Mouse (Mus musculus) retina, embryonic 14.5 days (tissue): ENCODE data around the gene Il2rb.
A peak's percentile ranks its signal among the peaks of the same experiment; 100 is the strongest.

Source experiments
- DNase-seq: peaks from one replicate; pipeline ENCODE4 v3.0.0-alpha.2; 2015; ENCODE audit warnings: low spot score

Gene Il2rb

DNA sequence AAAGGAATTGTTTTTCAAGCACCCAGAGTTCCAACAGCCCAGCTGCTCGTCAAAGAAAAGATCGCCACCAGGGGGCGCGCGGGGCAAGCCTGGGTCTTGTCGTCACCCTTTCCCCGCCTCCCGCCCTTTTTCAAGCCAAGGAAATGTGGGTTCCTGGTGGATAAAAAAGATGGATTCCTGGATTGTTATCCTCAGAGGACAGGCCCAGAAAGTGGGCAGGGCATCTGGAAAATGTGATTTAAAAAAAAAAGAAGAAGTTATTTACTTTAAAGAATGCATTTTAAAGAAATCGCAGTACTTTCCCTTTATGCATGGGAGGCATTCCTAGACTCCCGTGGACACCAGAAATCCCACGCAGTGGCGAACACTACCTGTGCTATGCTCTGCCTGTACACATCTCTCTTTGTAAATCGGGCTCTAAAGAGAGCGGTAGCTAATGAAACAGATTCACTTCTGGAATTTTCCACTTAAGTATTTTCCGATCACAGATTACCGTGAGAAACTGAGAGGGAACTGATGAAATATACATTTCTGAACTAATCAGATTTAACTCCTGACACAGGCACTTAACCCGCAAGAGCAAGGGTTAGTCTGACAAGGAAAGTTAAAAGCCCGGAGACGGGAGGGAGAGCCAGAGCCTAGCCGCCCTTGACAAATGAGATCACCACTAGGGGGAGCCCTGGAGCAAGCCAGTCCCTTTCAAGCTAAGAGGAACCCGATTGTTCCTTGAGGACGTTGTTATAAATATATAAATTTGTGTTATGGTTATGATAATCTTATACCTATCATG is 47.1 kb downstream of the Il2rb start:
- peak; percentile 98 for DNase-seq

DNA sequence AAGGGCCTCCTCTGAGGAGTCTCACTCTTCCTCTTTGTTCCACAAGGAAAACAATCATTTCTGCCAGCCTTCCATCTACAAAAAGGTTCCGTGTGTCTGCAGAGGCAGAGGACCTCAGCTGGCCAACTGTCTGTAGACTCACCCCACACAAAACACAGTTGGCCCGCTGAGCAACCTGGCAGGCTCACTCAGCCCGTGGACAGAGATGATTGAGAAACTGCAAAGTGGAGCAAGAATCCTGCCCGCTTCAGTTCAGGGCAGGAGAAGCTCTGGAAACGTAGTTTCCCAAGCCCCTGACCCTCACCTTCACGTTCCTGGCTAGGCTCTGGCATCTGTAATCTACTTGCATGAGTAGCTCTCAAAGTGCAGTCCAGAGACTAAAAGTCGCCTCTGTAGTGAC is 48.0 kb downstream of the Il2rb start:
- no peak for DNase-seq

DNA sequence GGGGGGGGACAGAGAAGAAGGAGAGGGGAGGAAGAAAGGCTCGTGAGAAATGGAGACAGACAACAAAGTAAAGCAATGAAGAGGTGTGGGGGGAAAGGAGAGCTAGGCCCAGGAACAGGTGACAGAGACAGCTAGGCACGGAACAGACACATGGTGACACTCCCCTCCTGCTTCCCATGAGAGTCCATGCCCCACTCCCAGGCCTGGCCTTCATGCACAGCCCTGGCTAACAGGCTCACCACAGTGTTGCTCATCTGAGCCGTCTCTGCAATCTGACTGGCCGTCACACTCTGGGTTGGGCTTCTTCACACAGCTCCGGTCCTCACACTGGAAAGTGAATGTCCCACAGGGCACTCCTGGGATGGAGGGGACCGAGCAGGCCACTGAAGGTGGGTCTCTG is 51.2 kb downstream of the Il2rb start:
- no peak for DNase-seq

DNA sequence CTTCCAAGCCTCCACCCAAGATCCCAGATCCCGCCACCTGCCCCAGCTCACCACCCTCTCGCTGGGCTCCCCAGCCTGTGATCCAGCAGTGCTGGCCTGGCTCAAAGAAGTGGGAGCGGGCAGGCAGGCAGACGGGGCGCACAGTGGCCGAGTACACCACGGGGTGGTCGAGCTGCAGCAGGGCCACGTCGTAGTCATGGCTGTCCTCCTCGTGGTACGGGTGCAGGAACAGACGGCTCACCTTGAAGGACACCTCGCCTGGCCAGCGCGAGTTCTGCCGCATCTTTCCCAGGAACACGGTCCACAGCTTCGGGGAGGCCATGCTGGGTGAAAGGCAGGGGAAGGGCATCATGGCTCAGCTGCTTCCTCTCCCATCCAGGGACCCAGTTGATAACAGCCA is 52.8 kb downstream of the Il2rb start:
- DNase-seq: no peak

DNA sequence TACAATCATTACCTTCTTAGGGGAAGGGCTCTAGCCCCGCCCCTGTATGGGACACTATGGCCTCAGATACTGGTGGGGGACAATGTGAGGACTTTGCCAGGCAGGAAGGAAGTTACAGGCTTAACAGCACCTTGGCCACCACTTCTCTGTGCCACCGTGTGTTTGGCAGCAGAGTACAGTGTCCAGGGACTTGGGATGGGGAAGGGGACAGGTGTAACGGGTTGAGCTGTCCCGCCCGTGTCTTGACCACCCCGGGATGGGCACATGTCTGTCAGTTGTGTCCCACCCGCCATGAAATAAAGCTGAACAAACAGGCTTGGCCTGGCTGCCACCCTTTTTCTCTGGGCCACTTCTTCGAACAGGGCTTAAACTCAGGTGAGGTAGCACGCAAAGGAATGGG is 56.1 kb downstream of the Il2rb start:
- no peak for DNase-seq

DNA sequence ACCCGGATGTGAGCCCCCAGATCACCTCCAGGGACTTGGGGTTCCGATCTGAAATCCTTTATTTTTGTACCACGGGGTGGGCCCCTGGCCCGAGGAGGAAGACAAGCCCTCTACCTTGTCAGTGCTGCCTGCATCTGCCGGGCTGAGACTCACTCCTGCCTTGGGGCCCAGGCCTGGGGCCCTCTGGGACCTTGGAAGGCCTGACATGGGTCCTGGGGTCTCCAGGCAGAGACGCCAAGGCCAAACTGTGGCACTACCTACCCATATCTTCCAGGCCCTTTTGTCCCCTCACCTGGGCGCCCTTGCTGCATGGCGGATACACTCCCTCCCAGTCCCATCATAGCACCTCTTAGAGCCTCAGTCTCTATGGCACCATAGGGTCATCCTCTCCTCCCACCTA is 56.6 kb downstream of the Il2rb start:
- DNase-seq: no peak

DNA sequence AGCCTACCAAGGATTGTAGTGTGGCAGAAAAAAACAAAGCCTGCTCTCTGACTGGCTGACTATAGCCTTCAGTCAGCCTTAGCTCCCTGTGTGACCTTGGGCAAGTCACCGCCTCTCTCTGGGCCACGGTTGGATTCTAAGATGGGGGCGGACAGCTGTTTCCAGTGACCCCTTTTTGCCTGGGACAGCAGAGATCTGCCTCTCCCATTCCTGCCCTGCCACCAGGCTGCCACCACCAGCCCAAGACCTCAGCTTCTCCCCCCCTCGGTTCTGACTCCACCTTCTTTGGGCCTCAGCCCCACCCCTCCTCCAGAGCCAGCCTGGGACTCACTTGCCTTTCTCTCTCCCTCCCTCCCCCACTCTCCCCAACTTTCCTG is 57.1 kb downstream of the Il2rb start:
- DNase-seq: no peak

DNA sequence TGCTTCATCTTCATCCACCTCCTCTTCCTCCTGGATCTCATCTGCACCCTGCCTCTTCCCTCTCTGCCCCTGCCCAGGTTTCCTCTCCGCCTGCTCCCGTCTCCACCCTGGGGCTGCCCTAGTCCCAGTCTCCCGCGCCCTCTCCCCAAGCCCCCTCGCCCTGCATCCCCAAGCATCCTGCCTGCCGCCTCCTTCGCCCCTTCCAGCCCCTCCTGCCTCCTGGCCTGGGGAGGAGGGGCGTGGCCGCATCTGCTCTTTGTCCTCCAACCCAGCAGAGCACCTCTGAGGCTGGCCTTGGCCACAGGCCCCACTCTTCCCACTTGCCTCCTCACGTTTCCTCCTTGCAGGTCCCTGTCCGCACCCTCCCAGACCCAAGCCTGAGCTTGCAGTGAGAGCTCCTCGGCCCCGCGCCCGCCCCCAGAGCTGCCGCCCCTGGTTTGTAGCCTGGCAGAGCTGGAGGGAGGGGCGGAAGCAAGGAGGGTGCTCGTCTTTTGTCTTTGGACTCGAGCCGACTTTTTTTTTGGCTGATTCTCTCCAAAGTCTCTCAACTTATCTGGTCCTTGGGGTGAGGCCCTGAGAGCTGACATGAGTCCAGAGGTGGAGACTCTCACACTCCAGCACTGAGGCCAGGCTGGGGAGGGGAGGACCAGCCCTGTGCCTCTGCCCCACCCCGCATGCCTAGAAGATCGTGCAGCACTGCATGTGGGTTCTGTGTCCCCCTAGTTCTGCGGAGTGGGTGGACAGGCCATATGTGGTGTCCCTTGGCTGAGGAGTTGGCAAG is 57.6 kb downstream of the Il2rb start:
- no peak for DNase-seq

DNA sequence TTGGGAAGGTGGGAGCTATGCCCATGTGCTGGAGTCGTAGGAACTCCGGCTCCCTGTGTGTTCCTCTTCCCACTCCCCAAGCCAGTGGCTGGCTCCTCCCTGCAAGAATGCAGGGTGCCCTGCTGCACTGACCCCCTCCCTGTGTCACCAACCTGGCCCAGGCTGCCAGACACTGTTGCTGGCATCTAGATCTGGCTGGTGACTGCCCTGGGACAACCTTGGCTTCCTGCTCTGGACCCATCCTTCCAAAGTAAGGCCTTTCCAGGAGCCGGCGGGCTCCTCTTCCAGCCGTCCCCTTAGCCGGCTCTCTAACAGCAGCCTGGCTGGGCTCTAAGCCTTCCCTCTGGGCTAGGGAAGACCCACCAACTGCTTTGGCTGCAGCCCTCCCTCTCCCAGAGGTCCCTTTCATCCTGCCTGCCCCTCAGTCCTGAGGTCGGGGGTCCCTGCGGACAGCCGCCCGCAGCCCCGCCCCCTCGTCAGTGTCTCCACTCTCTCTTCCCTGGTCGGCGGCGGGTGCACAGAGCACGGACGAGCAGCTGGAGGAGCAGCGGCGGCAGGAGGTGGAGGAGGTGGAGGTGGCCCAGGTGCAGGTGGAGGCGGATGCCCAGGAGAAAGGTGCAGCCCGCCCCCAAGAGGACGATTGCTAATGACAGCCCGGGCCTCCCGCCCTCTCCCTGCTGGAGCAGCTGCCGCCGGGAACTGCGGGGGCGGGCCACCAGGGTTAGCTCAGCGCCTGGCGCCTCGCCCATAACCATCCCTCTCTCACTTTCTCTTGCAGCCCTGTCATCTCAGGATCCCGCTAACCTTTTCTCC is 58.5 kb downstream of the Il2rb start:
- peak; percentile 62 for DNase-seq

DNA sequence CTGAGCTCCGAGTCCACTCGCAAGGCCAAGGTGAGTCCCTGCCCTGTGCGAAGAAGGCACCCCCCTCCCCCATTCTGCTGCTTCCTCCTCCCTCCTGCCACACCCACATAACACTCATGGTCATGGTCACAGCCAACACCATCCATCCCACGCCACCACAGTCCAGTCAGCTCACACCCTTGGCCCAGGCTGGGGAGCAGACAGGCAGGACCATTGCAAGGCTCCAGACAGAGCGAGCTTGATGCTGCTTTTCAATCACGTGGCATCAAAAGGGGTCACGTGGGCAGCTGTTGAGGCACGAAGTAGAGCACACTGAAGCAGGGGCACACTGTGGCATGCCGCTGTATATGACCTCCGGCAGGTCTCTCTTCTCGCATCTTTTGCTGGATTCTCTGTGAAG is 59.4 kb downstream of the Il2rb start:
- DNase-seq: no peak

DNA sequence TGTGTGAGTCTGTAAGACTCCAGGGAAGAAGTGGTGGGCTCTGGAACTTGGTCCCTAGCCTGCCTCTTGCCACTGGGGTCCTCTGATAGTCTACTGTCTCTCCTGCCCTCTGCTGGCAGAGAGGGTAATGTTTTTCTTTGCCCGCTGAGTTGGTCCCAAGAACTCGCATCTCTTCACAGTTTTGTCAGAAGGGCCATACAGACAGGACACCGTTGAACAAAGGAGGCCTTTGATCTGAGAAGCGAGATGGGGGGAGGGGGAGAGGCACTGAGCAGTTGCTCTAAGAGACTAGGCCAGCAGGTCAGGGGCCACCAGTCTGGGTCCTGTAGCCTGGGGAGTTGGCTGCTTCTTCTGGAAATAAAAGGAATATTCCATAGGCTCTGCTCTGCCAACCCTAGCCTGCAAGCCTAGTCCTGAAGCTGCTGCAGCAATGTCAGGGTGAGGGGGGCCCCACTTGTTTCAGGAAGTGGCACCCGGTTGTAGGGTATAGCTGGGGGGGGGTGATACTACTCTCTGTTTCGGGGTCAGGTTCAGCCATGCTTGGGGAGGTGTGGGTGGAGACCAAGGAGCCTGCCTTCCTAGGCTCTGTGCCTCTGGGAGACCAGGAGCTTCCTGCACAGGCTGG is 60.1 kb downstream of the Il2rb start:
- DNase-seq: peak; percentile 78

DNA sequence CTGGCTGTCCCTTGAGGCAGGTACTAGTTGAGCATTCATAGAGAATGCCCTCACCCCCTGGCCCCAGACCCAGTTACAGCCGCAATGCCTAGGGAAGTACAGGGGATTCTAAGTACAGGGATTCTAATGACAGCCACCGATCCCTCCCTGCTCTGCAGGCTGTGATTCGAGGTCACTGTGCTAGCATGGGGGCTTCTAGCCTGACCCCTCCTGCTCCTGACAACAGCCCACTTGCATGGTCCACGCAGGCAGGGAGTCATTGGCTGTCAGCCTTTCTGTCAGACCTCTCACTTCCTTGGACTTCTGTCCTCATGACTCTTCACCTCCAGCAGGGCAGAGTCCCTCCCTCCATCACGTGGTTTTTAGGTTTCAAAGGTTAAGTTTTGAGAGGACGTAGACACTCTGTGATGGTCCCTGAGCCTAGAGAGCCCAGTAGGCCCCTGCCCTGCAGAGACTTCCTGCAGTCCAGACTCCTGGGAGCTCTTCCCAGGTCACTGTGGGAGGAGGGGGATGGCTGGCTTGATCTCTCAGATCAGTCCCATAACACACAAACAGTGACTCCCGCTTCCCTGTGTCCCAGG is 63.4 kb downstream of the Il2rb start:
- DNase-seq: no peak

DNA sequence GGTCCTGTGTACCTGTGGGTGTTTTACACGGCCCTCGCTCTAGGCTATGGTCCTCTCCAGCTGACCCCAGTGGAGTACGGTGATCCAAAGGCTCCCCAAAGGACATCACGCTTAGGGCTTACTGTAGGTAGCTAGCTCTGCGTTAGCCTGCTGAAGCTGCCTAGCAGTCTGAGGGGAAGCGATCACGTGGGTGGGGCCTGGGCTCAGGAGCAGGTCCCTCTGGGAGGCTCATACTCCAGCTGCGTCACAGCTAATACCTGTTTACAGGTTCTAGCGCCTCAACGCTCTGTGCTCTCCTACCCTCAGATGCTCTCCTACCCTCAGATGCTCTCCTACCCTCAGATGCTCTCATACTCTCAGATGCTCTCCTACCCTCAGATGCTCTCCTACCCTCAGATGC is 64.2 kb downstream of the Il2rb start:
- no peak for DNase-seq

DNA sequence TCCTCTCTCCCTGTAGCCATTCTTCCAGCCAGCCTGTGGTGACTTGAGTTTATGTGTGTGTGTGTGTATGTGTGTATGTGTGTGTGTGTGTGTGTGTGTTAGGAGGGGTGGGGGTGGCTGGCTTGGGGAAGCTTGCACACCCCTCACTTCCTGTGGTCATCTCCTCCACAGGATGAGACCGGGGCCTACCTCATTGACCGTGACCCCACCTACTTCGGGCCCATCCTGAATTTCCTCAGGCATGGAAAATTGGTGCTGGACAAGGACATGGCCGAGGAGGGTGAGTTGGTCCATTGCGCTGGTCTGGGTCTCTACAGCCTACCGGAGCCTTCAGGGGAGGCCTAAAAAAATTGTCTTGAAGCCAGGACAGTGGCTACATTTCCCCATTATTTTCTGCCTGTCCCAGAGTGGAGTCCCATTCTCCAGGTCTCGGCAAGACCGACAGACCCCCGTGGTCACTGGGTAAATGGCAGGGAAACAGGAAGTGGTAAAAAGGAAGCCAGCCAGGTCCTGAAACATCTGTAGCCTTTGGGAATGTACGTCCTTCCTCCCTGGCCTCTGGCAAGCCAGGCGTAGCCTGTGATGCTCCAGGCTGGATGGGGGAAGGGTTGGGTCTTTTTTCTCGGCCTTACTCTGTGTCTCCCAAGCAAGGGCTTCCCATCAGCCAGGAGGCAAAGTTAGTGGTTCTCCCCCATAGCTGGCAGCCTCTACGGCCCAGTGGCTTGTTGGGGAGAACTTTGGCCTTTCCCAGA is 65.0 kb downstream of the Il2rb start:
- DNase-seq: no peak
